Mouse (Mus musculus) layer of hippocampus, adult 6 months (tissue): ENCODE results near the gene Etfa. TPM values are rescaled to one million over a fixed set of nuclear protein-coding genes. Genes with fewer than 3 reads are reported as not detected.

Source experiments
- long read RNA-seq, 2 experiments: library from polyadenylated mRNA; unstranded; transcript quantifications; one replicate each; pipeline ENCODE4 v2.0.0; 2019 to 2020
- polyA plus RNA-seq: library from polyadenylated mRNA; unstranded; fragments of <200 nt; fragmentation: Nextera tagmentation; gene quantifications from 2 replicates; pipeline ENCODE4 v1.2.3, GENCODE M21; 2021

The Etfa gene
- 76.3 and 102 TPM in 2 replicates for polyA plus RNA-seq
- long read RNA-seq, experiment 1, transcript Etfa-201 (12 exons, 1,392 nt): major isoform, 102 of 120 reads
- long read RNA-seq, experiment 1, partial matches to known transcripts: 12 of 120 reads
- long read RNA-seq, experiment 1, other reads (novel, unspliced or antisense): 6 of 120 reads
- long read RNA-seq, experiment 2, transcript Etfa-201 (12 exons, 1,392 nt): major isoform, 235 of 264 reads
- long read RNA-seq, experiment 2, partial matches to known transcripts: 14 of 264 reads
- long read RNA-seq, experiment 2, other reads (novel, unspliced or antisense): 15 of 264 reads

GRCm38 (mm10) chr9:55512027-55512543, at the start of gene Etfa:
TSS of gene Etfa (minus strand) at chr9:55512243.

GRCm38 (mm10) chr9:55538377-55538776, 26.3 kb upstream of the Etfa start, which contains the start of gene Isl2:
TSS of gene Isl2 (plus strand) at chr9:55538672.

Other genes with a start within 250 kb of the Etfa start
- gene Nrg4, start 185.4 kb downstream of the Etfa start, polyA plus RNA-seq: 0.36 and 0.73 TPM in 2 replicates
- gene Tmem266, start 185.3 kb downstream of the Etfa start, polyA plus RNA-seq: 1.5 TPM in 2 replicates
- gene Isl2, start 26.4 kb upstream of the Etfa start, polyA plus RNA-seq: not detected in 2 replicates